Mouse (Mus musculus) forebrain, embryonic 14.5 days (tissue): Measurements from ENCODE around the gene Ppfia2. TPM values are rescaled to one million over a fixed set of nuclear protein-coding genes. Genes with fewer than 3 reads are reported as not detected.

Experiments used
- ATAC-seq: fragments of 200-750 bp; cut with Nextera tagmentation; 2 replicates; pipeline ENCODE4 v1.8.0; 2017; ENCODE audit warnings: mild to moderate bottlenecking, moderate library complexity
- DNase-seq: peaks from one replicate; pipeline ENCODE4 v3.0.0-alpha.2; 2015; ENCODE audit warnings: low spot score
- H3K27ac ChIP-seq: fragments of 300-500 bp; sonication (generic); 2 replicates; pipeline ENCODE4 v1.5.1; 2014; ENCODE audit warnings: low read depth, mild to moderate bottlenecking, control low read depth, low read length, moderate library complexity
- H3K27me3 ChIP-seq: fragments of 300-500 bp; sonication (generic); replicated peaks from 2 replicates; pipeline ENCODE4 v1.6.1; 2014; ENCODE audit warnings: low read length, control low read depth, mixed read lengths; ENCODE audit not compliant: control insufficient read depth, insufficient read depth
- H3K36me3 ChIP-seq: fragments of 300-500 bp; sonication (generic); 2 replicates; pipeline ENCODE4 v1.6.1; 2014; ENCODE audit warnings: low read length, control low read depth; ENCODE audit not compliant: control insufficient read depth, insufficient read depth
- H3K4me1 ChIP-seq: fragments of 300-500 bp; sonication (generic); 2 replicates; pipeline ENCODE4 v1.6.1; 2014; ENCODE audit warnings: antibody characterized with exemption, low read length, control low read depth; ENCODE audit not compliant: control insufficient read depth, insufficient read depth
- H3K4me2 ChIP-seq: fragments of 300-500 bp; sonication (generic); 2 replicates; pipeline ENCODE4 v1.6.1; 2014; ENCODE audit warnings: mild to moderate bottlenecking, control low read depth, low read length
- H3K4me3 ChIP-seq: fragments of 300-500 bp; sonication (generic); 2 replicates; pipeline ENCODE4 v1.5.1; 2014; ENCODE audit warnings: low read depth, low read length, control low read depth
- H3K9ac ChIP-seq: fragments of 300-500 bp; sonication (generic); 2 replicates; pipeline ENCODE4 v1.6.1; 2014; ENCODE audit warnings: mild to moderate bottlenecking, low read length, control low read depth, moderate library complexity
- H3K9me3 ChIP-seq: fragments of 300-500 bp; sonication (generic); replicated peaks from 2 replicates; pipeline ENCODE4 v1.6.1; 2016; ENCODE audit warnings: low read length, control low read depth, mixed read lengths; ENCODE audit not compliant: control insufficient read depth
- WGBS: fragments of 180-500 bp; shearing (Covaris S2); extraction: QIAGEN DNeasy Blood & Tissue Kit; methylation state at CpG from one replicate; pipeline ENCODE4 v1.1.7; 2014; 5-methylcytosine and 5-hydroxymethylcytosine counted together
- polyA plus RNA-seq: library from polyadenylated mRNA; unstranded; fragments of >200 nt; fragmentation: Nextera tagmentation; extraction: Ambion mirVana; gene quantifications from 2 replicates; pipeline ENCODE4 v1.2.1, GENCODE M21; 2014

Ppfia2 gene
- polyA plus RNA-seq, 1 experiment from 2014 or later, result 24.1 TPM

GRCm38 (mm10) chr10:106632171-106632935 lies 162.2 kb downstream of the Ppfia2 start:
- Histone ChIP-seq H3K36me3 (no peaks in the 10 kb centered on the region), H3K4me1 (peaks cover 2% of the 10 kb centered on the region; the same call in 1 of the 2 replicates), H3K4me2 (peak overlapping the region; percentile 50), H3K9me3 (no peaks in the 10 kb centered on the region), H3K27ac (peak overlapping the region; percentile 66), H3K27me3 (no peaks in the 10 kb centered on the region), H3K4me3 (peak overlapping the region; percentile 25), H3K9ac (peak overlapping the region; percentile 46)
- 32% methylated on average over 18 of the region's 18 CpGs for WGBS
- DNase-seq, result peak; percentile 89
- peak; percentile 99 for ATAC-seq

DNA sequence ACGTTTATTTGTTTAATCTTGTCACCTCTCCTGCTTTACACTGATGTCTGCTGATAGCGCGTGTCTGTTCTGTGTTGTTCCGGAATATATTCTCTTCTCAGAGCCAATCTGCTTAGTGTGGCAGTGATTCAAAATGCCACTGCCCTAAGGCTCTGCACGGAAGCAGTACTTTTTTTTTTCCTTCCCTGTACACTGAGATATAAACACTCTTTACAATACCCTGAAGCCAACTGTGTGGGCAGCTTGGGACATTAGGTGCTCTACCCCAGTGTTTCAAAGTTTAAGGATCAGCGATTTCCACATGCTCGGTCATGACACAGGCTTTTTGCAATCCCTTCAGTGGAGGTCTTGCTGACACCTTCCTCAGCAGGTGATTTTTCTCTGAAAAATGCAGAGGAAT lies 163.8 kb downstream of the Ppfia2 start:
- Histone ChIP-seq H3K4me3 (peak overlapping the region; percentile 25; the same call in 1 of the 2 replicates), H3K27me3 (no peaks in the 10 kb centered on the region), H3K27ac (no peak overlapping the region), H3K36me3 (no peaks in the 10 kb centered on the region), H3K4me1 (peaks cover 2% of the 10 kb centered on the region; the same call in 1 of the 2 replicates), H3K9ac (no peak overlapping the region), H3K4me2 (peak overlapping the region; percentile 50; the same call in 1 of the 2 replicates), H3K9me3 (no peaks in the 10 kb centered on the region)
- ATAC-seq (peak; percentile 24; the same call in 1 of the 2 replicates), DNase-seq (peak; percentile 33)
- 65% methylated on average over 7 of the region's 7 CpGs for WGBS

DNA sequence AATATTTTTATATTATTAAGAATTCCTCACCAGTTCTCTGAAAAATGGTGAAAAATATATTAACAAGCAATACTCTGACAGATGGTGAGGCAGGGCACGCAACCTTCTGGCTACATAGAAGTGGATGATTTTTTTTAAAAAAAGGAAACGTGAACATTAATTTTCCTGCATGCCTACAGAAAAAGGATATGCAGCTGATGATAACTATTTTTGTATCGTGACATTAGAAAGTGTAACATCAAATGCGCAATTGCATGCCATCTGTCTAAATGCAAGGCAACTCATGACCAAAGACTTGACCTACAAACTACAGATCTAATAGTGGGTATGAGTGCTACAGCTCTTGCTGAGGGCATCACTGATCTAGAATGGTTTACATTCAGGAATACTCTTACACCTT lies 182.1 kb downstream of the Ppfia2 start:
- Histone ChIP-seq H3K36me3 (no peaks in the 10 kb centered on the region), H3K4me1 (no peaks in the 10 kb centered on the region), H3K4me3 (no peak overlapping the region), H3K27ac (no peak overlapping the region), H3K4me2 (no peak overlapping the region), H3K27me3 (no peaks in the 10 kb centered on the region), H3K9ac (no peak overlapping the region), H3K9me3 (no peaks in the 10 kb centered on the region)
- 82% methylated on average over 4 of the region's 4 CpGs for WGBS
- DNase-seq (no peak), ATAC-seq (no peak)

DNA sequence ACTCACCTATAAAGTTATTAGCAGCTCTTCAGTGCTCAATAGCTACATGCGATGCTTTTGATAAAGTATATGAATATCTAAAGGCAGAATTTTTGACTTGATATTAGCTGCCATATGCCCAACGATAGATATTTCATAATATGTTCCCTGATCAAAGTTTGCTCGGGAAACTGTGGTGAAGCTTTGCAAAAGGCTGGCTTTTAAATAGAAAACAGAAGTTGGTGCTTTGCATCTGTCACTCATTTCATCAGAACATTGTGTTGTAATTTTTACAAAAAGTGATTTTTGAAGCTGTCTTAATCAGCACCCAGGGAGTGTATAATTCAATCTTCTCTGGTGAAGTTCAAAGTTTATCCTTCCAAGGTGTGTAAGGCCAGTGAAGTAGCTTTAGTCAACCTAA lies 195.1 kb downstream of the Ppfia2 start:
- H3K9ac ChIP-seq, result no peak overlapping the region
- no peak overlapping the region for H3K4me2 ChIP-seq
- ATAC-seq (no peak), DNase-seq (no peak)
- H3K9me3 ChIP-seq, result no peaks in the 10 kb centered on the region
- no peak overlapping the region for H3K4me3 ChIP-seq
- H3K4me1 ChIP-seq, result no peaks in the 10 kb centered on the region
- 91% methylated on average over 3 of the region's 3 CpGs for WGBS
- H3K27ac ChIP-seq, result no peak overlapping the region
- H3K36me3 ChIP-seq, result no peaks in the 10 kb centered on the region
- H3K27me3 ChIP-seq, result no peaks in the 10 kb centered on the region

DNA sequence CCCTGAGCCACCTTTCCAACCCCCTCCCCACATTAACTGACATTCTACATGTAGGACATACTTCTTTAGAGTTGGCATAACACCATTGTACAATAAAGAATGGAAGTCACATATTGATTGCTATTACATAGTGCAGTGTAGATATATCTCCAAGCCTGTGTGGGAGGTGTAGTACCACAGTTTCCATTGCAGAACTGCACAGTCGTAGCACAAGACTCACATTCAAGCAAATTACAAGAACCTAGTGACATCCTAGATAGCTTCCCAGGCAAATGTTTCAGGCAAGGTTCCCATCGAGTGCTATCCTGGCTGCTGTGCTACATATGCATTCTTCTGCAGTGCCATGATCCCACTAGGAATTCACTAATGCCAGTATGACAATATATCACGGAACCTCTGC lies 200.0 kb downstream of the Ppfia2 start:
- H3K4me2 ChIP-seq, result no peak overlapping the region
- H3K4me3 ChIP-seq, result no peak overlapping the region
- no peak overlapping the region for H3K9ac ChIP-seq
- no peaks in the 10 kb centered on the region for H3K36me3 ChIP-seq
- H3K9me3 ChIP-seq, result no peaks in the 10 kb centered on the region
- 91% methylated on average over 3 of the region's 3 CpGs for WGBS
- H3K27me3 ChIP-seq, result no peaks in the 10 kb centered on the region
- ATAC-seq, result no peak
- no peak overlapping the region for H3K27ac ChIP-seq
- H3K4me1 ChIP-seq, result no peaks in the 10 kb centered on the region
- no peak for DNase-seq

- DNase-seq (peak; percentile 50), ATAC-seq (peak; percentile 60; the same call in 1 of the 2 replicates)
- Histone ChIP-seq H3K9me3 (no peaks in the 10 kb centered on the region), H3K27me3 (no peaks in the 10 kb centered on the region), H3K36me3 (no peaks in the 10 kb centered on the region), H3K4me1 (no peaks in the 10 kb centered on the region; the same call in 1 of the 2 replicates), H3K9ac (no peak overlapping the region), H3K4me2 (no peak overlapping the region), H3K27ac (no peak overlapping the region), H3K4me3 (no peak overlapping the region)
- WGBS, result 73% methylated on average over 5 of the region's 5 CpGs
Observed at GRCm38 (mm10) chr10:106681395-106681794, 211.3 kb downstream of the Ppfia2 start.

DNA sequence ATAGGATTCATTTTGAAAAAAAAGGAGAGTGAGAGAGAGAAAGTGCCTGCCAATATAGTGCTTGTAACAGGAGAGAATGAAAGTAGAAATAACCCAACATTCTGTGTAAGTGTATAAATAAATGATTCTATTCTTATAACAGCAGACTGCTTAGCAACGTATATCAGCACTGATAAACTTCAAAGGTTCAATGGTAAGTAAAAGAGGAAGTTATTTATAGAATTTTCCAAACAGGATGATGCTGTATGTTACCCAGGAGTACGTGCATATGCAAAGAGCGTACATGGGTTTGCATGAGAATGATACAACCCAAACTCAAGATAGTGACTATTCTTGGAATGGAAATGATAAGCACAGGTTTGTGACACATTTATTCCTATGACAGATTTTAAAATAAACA lies 215.4 kb downstream of the Ppfia2 start:
- DNase-seq (no peak), ATAC-seq (no peak)
- Histone ChIP-seq H3K27me3 (no peaks in the 10 kb centered on the region), H3K4me3 (no peak overlapping the region), H3K9me3 (no peaks in the 10 kb centered on the region), H3K27ac (no peak overlapping the region), H3K4me2 (no peak overlapping the region), H3K4me1 (no peaks in the 10 kb centered on the region; the same call in 1 of the 2 replicates), H3K9ac (no peak overlapping the region), H3K36me3 (no peaks in the 10 kb centered on the region)
- 88% methylated on average over 3 of the region's 3 CpGs for WGBS

DNA sequence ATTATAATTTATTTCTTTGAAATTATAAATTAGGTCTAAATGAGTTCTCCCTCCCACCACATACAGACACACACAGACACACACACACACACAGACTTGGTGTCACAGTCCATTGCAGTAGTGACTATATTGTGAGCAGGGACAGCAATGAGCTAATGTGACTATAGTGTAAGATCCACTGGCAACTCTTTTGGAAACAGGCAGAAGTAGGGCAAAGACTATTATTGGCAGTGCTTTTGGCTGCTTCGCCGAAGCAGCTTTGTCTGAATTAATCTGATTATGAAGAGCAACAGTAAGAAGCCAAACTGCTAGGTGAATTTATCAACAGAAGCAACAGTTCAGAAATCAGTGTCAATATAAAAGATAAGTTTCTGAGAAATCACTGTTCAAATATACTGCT lies 249.8 kb downstream of the Ppfia2 start:
- no peak overlapping the region for H3K9ac ChIP-seq
- H3K4me1 ChIP-seq, result no peaks in the 10 kb centered on the region
- H3K36me3 ChIP-seq, result no peaks in the 10 kb centered on the region
- WGBS, result 60% methylated on average over 2 of the region's 2 CpGs
- no peak overlapping the region for H3K4me2 ChIP-seq
- no peak for ATAC-seq
- H3K27ac ChIP-seq, result no peak overlapping the region
- no peaks in the 10 kb centered on the region for H3K9me3 ChIP-seq
- H3K4me3 ChIP-seq, result no peak overlapping the region
- DNase-seq, result no peak
- H3K27me3 ChIP-seq, result no peaks in the 10 kb centered on the region

- Histone ChIP-seq H3K27ac (no peak overlapping the region), H3K9ac (no peak overlapping the region), H3K27me3 (no peaks in the 10 kb centered on the region), H3K4me1 (no peaks in the 10 kb centered on the region), H3K9me3 (no peaks in the 10 kb centered on the region), H3K36me3 (no peaks in the 10 kb centered on the region), H3K4me3 (no peak overlapping the region), H3K4me2 (no peak overlapping the region)
- WGBS, result 73% methylated on average over 2 of the region's 2 CpGs
- ATAC-seq (peak; percentile 70), DNase-seq (peak; percentile 72)
Observed at GRCm38 (mm10) chr10:106732265-106732664, 262.1 kb downstream of the Ppfia2 start.
